Mouse (Mus musculus) frontal cortex, postnatal 10 days (tissue): ENCODE data around the gene Cul1.

Source experiments
- DNase-seq, 2 experiments: peaks; one replicate each; pipeline ENCODE4 v3.0.0; 2022; ENCODE audit warnings: low spot score in 2 of 2, mixed read lengths in 1 of 2

Gene Cul1

DNA sequence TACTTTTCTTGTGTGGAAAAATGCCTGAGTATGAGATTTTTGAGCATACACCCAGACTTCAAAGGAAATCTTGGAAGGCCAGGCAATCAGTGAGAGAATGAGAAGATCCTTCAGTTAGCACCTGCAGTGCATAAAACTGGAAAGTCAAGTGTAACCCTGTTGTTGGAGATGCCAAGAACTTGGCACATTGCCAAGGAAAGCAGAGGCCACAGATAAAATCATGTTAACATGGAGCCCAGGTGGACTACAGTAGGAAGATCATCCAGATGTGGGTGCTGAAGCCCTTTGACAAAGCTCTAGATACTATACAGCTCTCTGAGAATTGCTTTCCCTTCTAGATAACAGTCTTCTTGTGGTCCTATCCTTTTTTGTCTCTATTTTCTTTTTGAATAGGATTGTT, 19.2 kb downstream of the Cul1 start:
- DNase-seq, result no peak

DNA sequence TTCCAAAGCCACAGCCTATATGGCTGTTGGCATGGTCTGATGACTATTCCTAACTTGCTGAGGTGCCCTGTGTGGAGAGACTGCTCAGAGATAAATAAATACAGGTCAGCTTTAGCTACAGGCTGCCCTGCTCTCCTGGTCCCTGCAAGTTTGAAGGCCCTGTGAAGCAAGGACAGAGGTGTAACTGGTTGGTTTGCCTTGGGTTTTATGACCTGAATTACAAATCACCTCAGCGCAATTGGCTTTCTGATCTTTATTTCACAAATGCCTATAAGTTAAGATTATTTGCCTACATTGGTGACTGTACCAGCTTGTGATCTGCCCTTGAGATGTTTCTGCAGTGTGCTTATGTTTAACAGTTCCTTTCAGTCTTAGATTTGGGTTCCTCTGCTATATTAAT, 28.8 kb downstream of the Cul1 start:
- no peak for DNase-seq

DNA sequence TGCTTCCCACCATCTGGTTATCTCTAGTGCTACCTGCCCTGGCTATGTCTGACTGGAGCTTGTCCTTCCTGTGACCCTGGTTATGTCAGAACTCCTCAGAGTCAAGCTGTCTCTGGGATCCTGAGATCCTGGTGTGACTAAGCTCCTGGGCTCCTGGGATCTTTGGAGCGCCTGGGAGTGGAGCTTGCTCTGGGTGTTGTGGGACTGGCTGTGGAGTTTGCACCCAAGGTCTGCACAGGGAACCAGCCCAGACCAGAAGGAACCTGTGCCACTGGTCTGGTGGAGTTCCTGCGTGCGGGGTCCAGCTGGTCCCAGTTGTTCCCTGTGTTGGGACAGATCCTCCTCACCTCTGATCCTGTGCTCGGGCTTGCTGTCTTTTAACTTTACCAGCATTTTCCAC, 41.4 kb downstream of the Cul1 start:
- no peak for DNase-seq

- no peak for DNase-seq
Measured at GRCm38 (mm10) chr6:47520030-47520429, 66.8 kb downstream of the Cul1 start.

- no peak for DNase-seq
Measured at GRCm38 (mm10) chr6:47522431-47522830, 69.2 kb downstream of the Cul1 start.

- no peak for DNase-seq
Measured at GRCm38 (mm10) chr6:47525041-47525440, 71.8 kb downstream of the Cul1 start.

DNA sequence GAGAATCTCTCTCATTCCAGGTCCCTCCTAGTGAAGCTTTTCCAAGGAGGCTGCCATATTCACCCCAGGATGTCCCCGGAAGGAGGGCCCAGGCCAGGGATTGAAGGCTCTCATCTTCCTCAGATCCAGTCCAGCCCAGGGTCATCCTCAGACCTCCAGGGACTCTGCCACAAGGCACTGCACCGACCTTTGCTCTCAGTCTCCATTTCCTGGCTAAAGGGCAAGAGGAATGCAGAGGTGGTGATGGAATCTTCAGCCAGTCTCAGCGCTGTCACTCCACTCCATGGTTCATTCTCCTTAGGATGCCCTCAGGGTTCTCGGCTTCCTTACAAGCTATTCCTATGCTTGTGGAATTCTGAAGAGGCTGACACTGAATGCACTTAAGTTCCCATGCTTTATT, 73.2 kb downstream of the Cul1 start:
- no peak for DNase-seq

GRCm38 (mm10) chr6:47527129-47527528, 73.9 kb downstream of the Cul1 start:
- no peak for DNase-seq

DNA sequence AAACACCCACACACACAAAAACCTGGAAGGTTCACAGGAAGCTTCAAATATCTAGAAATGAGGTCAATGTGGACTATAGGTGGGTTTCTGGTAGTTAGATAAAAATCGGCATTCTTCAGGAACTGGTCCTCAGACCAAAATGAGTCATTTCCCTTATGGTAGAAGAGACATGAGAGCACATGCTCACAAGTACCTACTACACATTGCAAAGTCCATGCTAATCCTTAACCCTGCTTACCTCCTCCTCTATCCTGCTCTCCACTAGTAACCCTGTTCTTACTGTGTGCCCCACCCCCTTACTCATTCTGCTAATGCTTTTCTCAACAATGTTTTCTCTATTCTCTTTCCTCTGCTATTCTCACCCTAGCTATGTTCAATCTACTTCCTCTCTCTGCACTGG, 74.5 kb downstream of the Cul1 start:
- DNase-seq, result no peak

DNA sequence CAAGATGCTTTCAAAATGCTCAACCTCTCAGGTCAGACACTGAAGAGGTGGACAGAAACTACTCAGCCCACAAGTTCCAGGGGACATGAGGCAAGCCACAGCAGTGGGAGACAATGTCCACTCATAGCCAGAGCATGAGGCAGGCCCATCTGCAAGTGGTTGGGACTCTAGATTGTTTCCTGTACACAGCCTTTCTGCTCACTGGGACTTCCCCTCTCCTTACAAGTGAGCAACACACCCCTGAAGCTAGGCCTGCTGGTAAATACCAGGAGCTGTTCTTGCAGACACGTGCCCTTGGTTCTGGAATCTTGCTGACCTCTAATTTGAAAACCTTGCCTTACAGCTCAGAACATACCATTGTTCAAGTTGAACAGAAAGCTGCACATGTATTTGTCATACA, 79.3 kb downstream of the Cul1 start:
- DNase-seq, result no peak

DNA sequence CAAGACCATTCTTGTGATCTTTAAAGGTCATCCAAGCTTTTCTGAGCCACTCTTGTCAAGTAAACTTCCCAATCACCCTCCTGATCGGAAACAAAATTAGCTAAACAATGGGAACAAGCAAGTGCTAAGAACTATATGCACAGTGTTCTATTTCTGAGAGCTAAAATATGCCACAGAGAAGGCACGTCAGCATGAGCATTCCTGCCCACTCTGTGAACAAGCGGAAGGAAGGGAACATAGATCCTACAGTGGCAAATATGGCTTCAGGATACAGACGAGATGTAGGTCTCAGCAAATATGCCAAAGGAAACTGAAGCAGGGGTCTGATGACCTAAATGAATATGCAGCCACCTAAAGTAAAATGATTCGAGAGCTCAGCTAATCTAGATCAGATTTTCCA, 82.1 kb downstream of the Cul1 start:
- no peak for DNase-seq

DNA sequence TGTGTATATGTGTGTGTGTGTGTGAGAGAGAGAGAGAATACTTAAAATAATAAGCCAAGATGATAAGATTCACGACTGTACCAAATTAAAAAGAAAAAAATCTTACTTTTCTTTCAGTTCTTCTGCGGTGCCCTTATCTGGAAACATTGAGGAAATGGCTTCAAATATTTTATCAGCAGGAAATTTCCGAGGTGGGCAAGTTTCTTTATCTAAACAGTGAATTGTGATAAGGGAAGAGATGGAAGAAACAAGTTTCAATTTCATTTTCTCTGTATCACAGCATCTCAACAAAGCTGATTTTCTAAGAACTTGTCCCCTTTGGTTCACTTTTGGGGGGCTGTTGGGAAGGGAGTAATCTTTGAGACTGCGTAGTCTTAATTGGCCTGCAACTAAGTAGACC, 99.1 kb downstream of the Cul1 start:
- no peak for DNase-seq

DNA sequence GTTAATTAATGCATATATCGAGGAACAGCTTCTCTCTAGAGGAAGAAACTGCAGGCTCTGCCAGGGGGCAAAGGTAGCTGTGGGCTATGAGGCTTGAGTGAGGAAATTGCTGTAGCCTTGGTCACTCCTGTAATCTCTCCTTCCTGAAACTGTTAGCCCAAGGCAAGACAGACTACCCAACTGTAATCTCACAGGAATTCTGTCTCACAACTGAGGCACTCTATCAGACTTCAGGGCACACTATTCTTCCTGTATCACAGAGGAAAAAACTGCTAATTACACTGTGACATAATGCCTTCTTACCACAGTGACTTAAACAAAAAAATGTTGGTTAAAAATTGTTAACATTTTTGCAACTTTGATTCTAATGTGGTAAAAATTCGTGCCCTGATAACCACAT, 106.1 kb downstream of the Cul1 start:
- DNase-seq, result no peak

GRCm38 (mm10) chr6:47560407-47560806, 107.2 kb downstream of the Cul1 start:
- DNase-seq, result no peak

GRCm38 (mm10) chr6:47560846-47561245, 107.6 kb downstream of the Cul1 start:
- no peak for DNase-seq

- no peak for DNase-seq
Measured at GRCm38 (mm10) chr6:47561426-47561825, 108.2 kb downstream of the Cul1 start.

- no peak for DNase-seq
Measured at GRCm38 (mm10) chr6:47565326-47566035, 112.3 kb downstream of the Cul1 start.

- DNase-seq, result no peak
Measured at GRCm38 (mm10) chr6:47572887-47573286, 119.7 kb downstream of the Cul1 start.
